Mouse (Mus musculus): Measurements from ENCODE around the gene Cep63. TPM values are rescaled to one million over a fixed set of nuclear protein-coding genes. Genes with fewer than 3 reads are reported as not detected.

Gene Cep63
- total RNA-seq, 2 experiments from 2014 or later = 44.2 to 46.0 TPM

- intact Hi-C loops (cut with DNase I) = no loop called here
- DNase-seq (ENCODE audit: low spot score) = no peak
Observed at GRCm38 (mm10) chr9:102632923-102633537, 6.7 kb upstream of the Cep63 start.

GRCm38 (mm10) chr9:102632173-102632572, 5.8 kb upstream of the Cep63 start:
- no peak for DNase-seq (ENCODE audit: low spot score)
- intact Hi-C loops (cut with DNase I) = no loop called here

GRCm38 (mm10) chr9:102631589-102632147, 5.3 kb upstream of the Cep63 start:
- intact Hi-C loops (cut with DNase I) = no loop called here
- no peak for DNase-seq (ENCODE audit: low spot score)

- DNase-seq (ENCODE audit: low spot score) = no peak
- intact Hi-C loops (cut with DNase I) = loop anchor here (10.0 kb wide), 2 partner anchors 576 to 676 kb away; partner anchors contain the start of genes 1300017J02Rik, Srprb and Topbp1
Observed at GRCm38 (mm10) chr9:102629052-102629451, 2.7 kb upstream of the Cep63 start.

- intact Hi-C loops (cut with DNase I) = loop anchor here (10.0 kb wide), 2 partner anchors 577 to 677 kb away; partner anchors contain the start of genes 1300017J02Rik, Srprb and Topbp1
Observed at GRCm38 (mm10) chr9:102627442-102627841, 1.1 kb upstream of the Cep63 start.

DNA sequence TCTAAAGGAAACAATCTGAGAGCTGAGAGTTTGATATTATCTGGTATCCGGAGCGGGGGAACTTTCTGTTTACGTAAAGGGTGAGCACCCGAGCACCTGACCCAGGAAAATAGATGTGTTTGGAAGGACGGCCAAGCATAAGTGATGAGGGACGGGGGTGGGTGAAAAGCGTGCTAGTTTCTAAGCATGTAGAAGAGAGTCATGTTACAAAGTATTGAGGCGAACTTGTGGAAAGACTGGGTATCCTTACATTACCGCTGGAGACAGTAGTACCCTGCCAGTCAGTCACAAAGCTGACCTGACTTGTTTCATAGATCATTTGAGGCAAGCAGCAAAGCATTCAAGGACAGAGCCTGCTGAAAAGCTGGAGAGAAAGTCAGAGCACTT, 498 bp upstream of the Cep63 start:
- DNase-seq (ENCODE audit: low spot score) = no peak
- intact Hi-C loops (cut with DNase I) = loop anchor here (10.0 kb wide), 2 partner anchors 578 to 678 kb away; partner anchors contain the start of genes 1300017J02Rik, Srprb and Topbp1

More at GRCm38 (mm10) chr9:102627442-102627841, 1.1 kb upstream of the Cep63 start:
- DNase-seq (ENCODE audit: low spot score) = no peak

GRCm38 (mm10) chr9:102625401-102625982, 842 bp downstream of the Cep63 start:
- intact Hi-C loops (cut with DNase I) = loop anchor here (1.0 to 10.0 kb wide), 3 partner anchors 209 to 679 kb away; partner anchors contain the start of genes 1300017J02Rik, Ryk, Srprb and Topbp1
- no peak for DNase-seq (ENCODE audit: low spot score)

- intact Hi-C loops (cut with DNase I) = loop anchor here (10.0 kb wide), 2 partner anchors 581 to 681 kb away; partner anchors contain the start of genes 1300017J02Rik, Srprb and Topbp1
- no peak for DNase-seq (ENCODE audit: low spot score)
Observed at GRCm38 (mm10) chr9:102623581-102623980, 2.8 kb downstream of the Cep63 start.

DNA sequence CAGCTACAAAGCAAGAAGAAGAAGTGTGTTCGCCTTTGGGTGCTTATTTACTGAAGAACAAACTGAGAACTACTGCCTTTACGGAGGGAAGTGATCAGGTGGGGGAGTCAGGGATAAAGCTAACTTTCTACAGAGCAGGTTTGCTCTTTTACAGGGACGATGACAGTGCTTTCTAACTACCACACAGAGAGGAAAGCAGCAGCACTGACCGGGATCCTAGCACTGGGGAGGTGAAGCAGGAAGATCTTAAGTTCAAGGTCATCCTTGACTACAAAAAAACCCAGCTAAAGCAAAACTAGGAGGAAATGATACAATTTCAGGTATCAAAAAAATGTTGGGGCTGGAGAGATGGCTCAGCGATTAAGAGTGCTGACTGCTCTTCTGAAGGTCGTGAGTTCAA, 3.5 kb downstream of the Cep63 start:
- DNase-seq (ENCODE audit: low spot score) = no peak
- intact Hi-C loops (cut with DNase I) = loop anchor here (10.0 kb wide), 2 partner anchors 582 to 682 kb away; partner anchors contain the start of genes 1300017J02Rik, Srprb and Topbp1

DNA sequence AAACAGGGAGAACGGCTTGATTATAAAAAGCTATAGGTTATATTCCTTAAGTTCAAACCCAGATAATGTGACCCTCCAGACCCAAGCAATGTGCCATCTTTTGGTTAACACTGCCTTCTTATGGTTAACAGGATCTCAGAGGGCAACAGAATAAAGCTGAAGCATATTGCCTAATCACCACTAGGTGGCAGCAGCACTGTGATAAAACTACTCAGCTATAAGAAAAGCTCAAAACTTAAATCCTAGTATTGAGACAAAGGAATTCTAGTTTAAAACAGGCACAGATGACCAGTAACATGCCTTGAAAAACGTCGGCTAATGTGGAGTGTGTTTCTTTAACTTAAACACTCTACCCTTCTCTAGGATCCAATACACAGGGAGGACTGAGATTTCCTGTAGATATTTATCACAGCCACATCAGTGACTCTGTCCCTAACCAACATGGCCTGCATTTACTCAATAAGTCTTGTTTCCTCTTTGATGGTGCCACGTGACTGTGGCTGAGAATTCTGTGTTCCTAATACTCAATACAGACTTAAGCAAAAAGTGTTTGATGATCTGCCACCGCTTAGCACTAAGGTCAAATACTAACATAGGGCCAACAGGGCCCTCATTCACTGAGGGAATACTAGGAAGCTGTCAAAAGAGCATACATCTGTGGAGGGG, 4.0 kb downstream of the Cep63 start:
- intact Hi-C loops (cut with DNase I) = loop anchor here (10.0 kb wide), 2 partner anchors 582 to 682 kb away; partner anchors contain the start of genes 1300017J02Rik, Srprb and Topbp1
- DNase-seq (ENCODE audit: low spot score) = no peak

DNA sequence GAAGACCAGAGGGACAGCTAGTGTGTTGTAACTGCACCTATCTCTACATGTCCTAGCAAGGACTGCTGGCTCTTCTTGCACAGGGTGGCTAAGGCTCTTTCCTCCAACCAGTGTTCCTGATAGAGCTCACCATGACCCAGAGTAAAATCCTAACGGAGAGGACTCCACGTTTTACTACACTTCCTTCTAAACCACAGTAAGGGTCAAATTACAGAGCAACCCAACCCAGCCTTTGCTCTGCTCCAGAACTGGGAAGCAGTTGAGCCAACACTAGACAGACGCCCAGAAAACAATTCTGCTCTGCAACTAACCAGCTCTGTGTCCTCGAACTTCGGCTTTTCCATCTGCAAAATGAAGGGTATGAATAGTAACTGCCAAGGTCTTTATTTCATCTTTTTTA, 4.9 kb downstream of the Cep63 start:
- DNase-seq (ENCODE audit: low spot score) = no peak
- intact Hi-C loops (cut with DNase I) = loop anchor here (10.0 kb wide), 2 partner anchors 583 to 683 kb away; partner anchors contain the start of genes 1300017J02Rik, Srprb and Topbp1

DNA sequence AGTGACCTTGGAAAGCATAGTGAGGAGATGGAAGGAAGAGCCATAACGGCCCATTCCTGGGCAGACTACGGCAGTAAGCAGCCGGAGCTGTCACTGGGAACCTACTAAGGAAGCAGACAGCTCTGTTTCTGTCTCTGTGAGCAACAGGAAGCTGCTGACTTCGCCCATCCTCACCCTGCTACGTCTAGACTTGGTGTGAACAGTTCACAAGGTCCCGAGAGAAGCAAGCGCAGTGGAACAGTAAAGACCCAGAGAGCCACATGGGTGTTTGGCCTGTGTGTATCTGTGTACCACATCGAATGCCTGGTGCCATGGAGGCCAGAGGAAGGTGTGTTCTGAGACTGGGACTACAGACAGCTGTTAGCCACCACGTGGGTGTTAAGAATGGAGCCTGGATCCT, 10.1 kb downstream of the Cep63 start:
- DNase-seq (ENCODE audit: low spot score) = no peak
- intact Hi-C loops (cut with DNase I) = no loop called here

DNA sequence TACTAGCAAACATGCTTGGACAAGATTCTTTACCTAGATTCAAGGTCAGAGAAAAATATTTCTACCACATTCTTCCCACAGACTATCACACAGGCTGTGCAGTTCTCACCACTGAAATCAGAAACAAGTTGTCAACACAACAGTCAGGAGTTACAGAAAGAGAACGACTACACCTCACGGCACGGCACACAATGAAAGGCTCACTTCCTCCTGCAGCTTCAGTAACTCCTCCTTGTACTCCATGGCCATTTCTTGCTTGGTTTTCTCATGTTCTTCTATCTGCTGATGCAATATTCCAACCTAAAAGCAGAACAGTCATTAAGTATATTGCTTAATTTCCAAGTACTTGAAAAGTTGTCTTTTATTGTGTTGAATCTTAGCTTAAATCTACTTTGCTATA, 11.3 kb downstream of the Cep63 start:
- no peak for DNase-seq (ENCODE audit: low spot score)
- intact Hi-C loops (cut with DNase I) = no loop called here

DNA sequence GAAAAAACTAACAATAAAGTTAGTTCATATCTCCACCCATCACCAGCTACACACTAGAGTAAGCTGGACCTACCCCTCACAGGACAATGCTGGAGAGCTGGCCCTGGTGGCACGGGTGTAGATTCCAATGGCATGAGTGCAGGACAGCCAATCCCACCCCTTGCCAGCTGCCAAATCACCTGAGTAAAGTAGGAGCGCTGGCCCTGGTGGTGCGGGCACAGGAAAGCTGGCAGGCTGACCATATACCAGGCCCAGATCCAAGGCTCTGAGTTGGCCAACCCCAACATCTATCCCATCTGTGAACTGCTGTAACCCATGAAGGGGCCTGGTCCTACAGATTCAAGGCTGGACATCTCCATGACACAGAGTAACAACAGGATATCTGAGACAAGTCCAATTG, 17.1 kb downstream of the Cep63 start:
- intact Hi-C loops (cut with DNase I) = no loop called here
- DNase-seq (ENCODE audit: low spot score) = no peak

GRCm38 (mm10) chr9:102607471-102607870, 18.9 kb downstream of the Cep63 start:
- no peak for DNase-seq (ENCODE audit: low spot score)
- intact Hi-C loops (cut with DNase I) = no loop called here

GRCm38 (mm10) chr9:102605162-102605561, 21.2 kb downstream of the Cep63 start:
- DNase-seq (ENCODE audit: low spot score) = no peak
- intact Hi-C loops (cut with DNase I) = no loop called here

DNA sequence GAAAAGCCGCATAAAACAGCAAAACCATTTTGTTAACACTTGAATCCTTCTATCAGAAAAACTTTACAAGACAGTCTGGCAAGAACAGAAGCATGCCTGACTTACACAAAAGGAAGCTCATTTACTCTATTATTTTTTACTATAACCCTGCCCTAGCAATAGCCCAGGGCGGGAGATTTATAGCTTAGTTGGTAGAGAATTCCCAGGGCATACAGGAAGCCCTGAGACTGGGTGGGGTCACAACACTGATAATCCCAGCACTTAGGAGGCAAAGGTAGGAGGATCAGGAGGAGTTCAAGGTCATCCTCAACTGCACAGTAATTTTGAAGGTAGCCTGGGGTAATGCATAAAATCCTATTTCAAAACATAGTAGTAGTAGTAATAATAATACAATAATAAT, 24.7 kb downstream of the Cep63 start:
- intact Hi-C loops (cut with DNase I) = no loop called here

DNA sequence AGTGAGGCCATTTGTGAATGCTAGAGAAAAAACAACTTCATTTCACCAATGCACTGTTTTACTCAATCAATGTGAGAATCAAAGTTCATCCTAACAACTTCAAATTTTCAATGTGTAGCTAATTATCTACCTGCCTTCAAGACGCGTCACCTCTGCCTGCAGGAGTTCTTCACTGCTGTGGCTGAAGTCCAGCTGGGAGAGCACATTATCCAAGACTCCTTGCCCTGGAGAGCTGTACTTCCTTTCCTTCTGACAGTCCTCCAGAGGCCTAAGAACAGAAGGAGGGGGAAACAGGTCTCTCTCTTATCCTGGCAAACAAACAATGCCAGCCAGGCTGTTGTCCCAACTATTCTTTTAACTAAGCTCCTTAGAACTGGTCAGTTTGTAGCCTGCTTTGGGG, 25.1 kb downstream of the Cep63 start:
- no peak for DNase-seq (ENCODE audit: low spot score)

More for the DNA sequence above, 24.7 kb downstream of the Cep63 start:
- no peak for DNase-seq (ENCODE audit: low spot score)

DNA sequence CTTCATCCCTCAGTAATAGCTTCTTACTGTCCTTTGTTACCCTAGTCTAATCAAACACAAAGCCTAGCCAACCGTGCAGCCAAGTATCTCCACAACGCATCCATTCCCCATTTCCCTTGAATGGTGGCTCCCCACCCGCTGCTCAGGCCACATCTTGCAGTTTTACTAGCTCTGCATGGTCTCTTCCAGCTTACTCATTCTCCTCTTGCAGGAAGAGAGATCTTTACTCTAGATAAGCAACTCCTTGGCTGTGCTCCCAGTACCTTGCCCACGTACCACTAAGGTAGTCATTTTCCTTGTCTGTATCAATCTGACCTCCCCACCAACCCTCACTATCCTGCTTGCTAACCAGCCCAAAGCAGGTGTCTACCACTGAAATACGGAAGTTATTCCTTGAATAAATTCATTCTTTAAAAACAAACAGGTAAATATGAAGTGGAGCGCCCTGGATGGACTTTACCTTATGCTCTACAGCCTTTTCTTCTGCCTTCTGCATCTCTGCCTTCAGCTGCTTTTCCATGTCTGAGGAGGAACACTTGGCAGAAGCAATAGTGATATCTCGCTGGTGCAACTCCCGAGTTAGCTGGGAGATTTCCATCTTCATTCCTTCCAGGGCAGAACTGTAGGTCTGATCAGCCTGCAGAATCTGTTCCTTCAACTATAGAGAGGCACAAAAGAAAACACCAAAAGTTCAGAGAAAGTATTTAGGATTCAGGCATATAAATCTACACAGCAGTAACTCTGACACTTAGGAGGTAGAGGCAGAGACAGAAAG, 30.5 kb downstream of the Cep63 start:
- intact Hi-C loops (cut with DNase I) = no loop called here

More for the DNA sequence above, 25.1 kb downstream of the Cep63 start:
- intact Hi-C loops (cut with DNase I) = no loop called here

More for the DNA sequence above, 30.5 kb downstream of the Cep63 start:
- DNase-seq (ENCODE audit: low spot score) = no peak

Measured in heart, postnatal 25 days (tissue).